Mouse (Mus musculus) cerebellum, postnatal 14 days (tissue): ENCODE results near the gene Nsg1.

Experiments used
- DNase-seq, 2 experiments: peaks; one replicate each; pipeline ENCODE4 v3.0.0; 2021; ENCODE audit warnings: mixed read lengths in 2 of 2

Gene Nsg1

DNA sequence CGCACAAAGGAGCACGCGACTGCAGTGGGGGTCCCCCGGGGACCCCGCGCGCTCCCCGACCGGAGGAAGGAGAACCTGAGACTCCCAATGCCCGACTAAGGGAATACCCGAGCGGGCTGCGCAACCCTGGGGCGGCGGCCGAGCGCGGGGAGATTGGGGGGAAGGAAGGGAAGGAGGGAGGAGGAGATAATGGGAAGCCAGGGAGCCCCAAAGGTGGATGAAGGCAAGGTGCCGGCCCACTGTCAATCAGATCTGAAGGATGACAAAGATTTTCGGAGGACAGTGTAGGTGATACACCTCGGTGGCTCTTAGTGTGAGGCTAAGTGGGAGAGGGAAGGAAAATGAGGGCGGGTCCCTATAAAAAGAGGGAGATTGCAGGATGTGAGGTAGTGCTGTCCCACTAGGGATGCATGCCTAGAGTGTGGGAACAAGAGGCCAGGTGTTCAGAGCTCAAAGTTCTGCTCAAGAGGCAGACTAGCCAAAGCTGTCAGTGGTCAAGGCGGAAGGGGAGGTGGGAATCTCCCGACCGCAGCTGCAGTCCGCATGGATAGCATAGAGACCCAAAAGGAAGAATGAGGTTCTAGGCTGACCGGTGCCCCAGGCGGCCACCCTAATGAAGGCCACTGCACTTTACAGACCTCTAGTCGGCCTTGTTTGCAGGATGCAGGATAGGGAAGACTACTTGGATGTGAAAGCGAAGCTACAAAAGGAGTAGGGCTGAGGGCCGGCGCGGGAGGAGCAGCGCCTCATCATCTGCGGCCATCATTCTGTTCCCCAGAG lies at the start of gene Nsg1:
Gene Nsg1 (minus strand): TSS at position 274 of the 780 bp plus-strand sequence.
- DNase-seq: peak in 1 of 2 experiments; percentile 46

DNA sequence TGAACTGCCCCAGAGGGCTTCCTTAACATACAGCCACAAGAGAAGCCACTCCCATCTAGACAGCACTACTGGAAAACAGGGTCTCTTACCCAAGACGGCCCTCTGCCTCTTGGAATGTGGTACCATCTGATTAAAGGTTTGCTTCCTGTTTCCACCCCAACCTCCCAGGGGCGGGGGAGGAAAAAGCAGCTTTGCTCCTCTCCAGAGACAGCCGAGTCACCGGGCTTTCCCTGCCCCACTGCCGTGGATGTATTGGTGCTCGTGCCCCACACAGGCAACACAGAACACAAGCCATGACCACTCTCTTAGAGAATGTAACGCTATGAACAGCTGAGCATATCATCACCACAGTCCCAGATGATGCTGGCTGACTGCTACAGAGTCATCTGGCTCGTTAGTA lies 49.3 kb upstream of the Nsg1 start:
- no peak for DNase-seq

DNA sequence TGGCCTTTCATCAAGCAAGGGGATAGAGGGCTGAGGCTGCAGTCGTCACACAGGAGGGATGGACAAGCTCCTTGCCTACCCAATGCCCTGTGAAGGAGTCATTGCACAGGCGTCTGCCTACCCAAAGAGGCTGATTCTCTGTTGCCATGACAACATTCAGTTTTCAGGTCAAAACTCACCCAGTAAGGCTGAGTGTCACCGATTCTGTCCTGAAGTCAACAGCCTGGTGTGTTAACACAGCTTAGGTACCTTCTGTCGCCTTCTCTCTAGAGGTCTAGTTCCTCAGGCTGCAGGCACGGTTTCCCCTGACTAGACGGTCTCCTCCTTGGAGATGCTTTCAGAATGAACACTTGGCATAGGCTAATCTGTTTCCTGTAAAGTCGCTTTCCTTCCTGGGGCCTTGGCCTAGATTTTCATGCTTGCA lies 45.6 kb upstream of the Nsg1 start:
- DNase-seq: peak; percentile 19 to 21

DNA sequence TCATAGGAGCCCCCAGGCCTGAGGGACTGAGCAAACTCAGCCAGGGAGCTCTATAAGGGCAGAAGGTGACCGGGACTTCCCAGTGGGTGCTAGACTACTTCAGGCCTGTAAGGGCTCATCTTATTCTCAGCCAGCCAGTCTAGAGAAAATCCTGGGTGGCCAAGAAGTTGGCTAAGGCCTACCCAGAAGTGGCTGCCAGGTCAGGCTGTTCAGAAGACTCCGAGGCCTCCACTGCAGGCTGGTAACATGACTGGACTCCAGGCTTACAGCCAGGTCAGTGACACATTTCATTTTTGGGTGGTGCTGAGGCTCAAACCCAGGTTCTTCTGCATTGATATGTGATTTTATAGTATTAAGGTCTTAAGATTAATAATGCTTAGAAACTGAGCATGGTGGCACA lies 40.0 kb upstream of the Nsg1 start:
- no peak for DNase-seq

DNA sequence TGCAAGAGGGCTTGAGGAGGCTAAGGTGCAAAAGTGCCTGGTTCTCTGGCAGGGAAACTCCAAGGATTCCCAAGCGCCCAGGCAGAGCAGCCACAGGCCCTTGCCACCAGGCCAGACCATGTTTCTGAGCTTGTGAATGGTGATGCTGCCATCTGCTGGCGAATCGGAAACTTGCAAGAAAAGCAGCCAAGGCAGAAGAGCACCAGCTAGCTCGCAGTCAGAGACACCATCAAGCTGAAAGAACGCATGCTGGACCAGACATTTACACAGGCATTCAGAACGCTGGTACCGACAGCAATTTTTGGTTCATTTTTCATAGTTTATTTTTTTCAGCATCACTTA lies 37.7 kb upstream of the Nsg1 start:
- peak; percentile 95 for DNase-seq

DNA sequence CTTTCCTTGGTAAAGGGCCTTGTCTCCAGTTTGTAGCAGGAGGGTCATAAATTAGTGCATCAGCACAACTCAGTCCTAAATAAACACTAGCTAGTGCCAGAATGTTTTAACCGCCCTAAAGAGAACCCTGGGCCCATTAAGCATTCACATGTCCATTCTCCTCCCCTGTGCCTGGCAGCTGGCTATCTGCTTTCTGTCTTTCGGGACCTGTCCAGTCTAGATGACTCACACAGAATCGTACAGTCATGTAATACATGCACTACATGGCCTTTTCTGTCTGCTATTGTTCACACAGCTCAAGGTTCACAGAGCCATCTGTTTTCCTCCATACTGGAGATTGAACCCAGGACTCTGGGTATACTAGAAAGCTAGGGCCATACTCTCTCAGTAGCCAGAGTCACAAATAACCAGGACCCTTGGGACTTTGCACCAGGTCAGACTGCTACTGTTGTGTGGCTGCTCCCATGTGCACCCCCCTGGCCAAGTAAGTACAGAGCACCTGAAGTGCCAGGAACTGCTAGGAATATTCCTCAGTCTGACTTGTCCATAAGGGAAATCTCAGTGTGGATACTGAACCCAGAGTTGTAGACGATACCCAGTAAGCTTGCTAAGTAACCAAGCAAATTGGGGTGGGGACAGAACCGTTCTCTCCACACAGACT lies 37.2 kb upstream of the Nsg1 start:
- no peak for DNase-seq

DNA sequence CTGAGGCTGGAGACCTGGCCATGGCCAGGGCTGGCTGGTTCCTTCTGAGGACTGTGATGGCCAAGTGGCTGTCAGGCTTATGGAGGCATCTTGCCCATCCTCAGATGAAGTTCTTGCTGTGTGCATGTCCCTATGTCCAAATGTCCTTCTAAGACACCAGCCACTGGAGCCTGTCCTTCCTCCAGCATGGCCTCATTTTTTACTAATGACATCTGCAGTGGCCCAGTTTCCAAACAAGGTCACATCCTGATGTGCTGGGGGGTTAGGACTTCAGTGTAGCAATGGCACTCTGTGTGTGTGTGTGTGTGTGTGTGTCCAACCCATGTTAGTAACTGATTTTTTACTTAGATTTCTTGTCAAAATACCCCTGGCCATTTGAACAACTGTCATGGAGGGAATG lies 36.2 kb upstream of the Nsg1 start:
- DNase-seq: no peak

DNA sequence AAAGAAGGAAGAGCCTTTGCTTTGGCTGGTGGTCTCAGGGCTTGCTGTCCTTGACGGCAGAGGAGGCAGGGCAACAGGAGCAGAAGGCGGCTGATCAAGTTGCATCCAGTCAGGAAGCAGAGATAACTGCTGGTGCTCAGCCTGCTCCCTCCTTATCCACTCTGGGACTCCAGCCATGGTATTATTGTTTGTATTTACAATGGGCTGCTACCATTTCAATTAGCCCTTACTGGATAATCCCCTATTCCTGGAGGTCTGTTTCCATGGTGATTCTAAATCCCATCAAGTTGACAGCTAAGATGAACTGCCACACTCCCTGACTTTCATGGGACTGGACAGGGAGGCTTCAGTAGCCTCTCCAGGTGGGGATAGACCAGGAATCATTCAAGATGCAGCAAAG lies 35.2 kb upstream of the Nsg1 start:
- DNase-seq: no peak

DNA sequence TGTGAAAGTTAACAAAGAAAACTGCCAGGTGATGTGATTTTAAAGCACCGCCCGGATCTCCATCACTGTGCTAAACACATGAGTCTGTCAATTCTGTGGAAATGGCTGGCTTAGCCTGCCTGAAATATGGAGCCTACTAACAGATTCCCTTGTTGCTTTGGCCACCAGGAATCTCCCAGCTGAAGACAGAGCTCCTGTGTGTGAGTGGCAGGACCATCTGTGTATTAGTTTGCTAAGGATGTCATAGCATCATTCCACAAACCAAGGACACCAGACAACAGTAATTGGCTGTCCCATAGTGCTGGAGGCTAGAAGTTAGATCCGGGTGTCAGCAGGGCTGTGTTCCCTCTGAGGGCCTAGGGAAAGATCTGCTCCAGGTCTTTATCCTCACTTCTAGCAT lies 31.2 kb upstream of the Nsg1 start:
- no peak for DNase-seq

DNA sequence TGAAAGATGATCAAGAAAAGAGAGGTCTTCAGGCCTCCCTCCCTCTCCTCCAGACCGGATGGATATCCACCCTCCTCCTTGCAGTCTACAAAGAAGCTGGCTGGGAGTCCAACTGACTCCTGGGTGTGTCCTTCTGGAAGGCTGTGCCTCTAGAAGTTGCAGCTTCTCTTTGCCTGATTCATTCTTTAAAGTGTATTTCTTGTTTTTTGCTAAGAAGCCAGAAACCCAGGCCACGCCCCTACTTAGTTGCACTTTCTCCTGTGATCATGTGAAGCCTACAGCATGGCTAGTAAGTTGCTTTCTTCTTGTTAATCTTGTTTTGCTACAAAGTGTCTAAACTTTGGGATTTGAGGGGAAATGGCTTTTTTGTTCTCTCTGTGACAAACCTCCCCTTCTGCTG lies 27.3 kb upstream of the Nsg1 start:
- DNase-seq: no peak

DNA sequence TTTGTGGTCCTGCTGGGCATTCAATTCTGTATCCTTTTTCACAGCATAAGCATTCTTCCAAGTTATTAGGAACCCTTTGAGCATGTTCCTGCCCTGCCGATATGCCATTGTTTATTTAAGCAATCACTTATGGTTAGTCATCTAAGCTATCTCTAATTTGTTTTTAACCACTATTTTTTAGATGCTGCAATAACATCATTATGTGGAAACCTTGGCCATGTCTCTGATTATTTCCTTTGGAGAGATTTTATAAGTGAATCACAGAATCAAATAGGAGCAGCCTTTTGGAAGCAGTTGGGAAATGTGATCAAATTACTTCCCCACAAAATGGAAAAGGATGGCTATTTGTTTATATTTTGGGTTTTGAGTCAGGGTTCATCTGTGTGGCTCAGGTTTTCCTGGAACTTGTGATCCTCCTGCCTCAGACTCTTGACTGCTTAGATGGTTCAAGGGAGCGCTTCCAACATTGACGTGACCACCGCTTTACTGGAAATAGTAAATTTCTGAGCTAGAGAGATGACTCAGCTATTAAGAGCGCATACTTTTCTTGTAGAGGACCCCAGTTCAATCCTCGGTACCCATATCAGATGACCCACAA lies 25.1 kb upstream of the Nsg1 start:
- DNase-seq: no peak

DNA sequence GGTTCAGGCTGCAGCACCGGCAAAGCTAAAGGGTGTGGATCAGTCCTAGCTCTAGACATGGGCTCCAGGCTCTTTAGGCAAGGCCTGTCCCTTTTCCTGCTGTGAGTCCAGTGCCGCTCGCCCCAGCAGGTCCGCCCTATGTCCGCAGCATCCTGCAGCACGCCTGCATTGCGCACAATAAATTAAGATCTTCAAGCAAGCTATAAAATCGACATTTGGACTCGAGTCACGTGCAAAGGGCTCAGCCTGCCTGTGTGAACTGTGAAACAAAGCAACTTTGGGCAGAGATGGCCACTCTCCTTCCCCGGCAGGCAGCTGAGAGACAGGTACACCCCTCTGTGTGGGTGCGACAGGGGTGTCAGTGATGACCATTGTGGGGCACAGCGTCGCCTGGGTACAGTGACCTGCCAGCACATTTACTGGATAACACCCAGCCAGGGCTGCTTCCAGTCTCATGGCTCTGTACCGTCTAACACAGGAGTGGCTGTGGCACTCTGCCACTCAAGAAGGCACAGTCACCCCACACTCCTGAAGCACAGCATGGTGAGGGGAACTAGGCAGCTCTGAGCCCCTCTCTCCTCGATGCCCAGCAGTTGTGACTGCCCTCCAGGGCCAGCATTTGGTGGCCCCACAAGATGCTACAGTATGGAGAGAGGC lies 14.7 kb upstream of the Nsg1 start:
- no peak for DNase-seq

DNA sequence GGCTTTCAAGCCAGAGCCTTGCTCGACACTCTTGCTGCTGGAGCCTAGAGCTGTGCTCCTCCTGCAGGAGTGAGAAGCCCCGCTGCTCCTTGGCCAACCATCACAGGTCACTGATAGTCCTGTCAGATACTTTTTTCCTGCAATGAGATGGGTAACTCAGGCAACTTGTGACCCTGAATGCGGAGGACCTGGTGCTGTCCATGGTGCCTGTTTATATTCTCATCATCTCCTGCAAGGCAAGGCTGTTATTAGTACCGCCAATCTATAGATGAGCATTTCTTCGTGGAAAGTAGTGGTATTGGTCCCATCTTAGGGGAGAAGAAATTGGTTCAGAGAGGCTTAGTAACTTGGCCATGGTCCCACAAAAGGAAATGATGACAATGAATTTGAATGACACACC lies 14.1 kb upstream of the Nsg1 start:
- DNase-seq: no peak

DNA sequence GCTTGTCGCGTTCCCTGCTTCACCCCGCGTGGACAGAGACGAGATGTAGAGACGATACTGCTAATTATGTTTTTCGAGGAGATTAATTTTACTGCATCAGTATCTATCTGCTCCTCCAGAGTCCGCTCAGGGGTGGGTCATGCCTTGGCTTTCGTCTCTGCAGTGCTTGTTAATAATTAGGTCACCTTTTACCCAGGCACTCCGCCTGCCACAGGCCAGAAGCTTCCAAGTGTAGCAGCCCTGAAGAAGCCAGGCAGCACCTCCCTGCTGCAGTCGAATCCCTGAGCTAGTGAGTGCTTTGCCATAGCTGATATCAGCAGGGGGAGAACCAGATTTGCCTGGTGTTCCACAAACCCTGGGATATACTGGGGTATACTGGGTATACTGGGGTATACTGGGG lies 8.8 kb upstream of the Nsg1 start:
- DNase-seq: no peak

DNA sequence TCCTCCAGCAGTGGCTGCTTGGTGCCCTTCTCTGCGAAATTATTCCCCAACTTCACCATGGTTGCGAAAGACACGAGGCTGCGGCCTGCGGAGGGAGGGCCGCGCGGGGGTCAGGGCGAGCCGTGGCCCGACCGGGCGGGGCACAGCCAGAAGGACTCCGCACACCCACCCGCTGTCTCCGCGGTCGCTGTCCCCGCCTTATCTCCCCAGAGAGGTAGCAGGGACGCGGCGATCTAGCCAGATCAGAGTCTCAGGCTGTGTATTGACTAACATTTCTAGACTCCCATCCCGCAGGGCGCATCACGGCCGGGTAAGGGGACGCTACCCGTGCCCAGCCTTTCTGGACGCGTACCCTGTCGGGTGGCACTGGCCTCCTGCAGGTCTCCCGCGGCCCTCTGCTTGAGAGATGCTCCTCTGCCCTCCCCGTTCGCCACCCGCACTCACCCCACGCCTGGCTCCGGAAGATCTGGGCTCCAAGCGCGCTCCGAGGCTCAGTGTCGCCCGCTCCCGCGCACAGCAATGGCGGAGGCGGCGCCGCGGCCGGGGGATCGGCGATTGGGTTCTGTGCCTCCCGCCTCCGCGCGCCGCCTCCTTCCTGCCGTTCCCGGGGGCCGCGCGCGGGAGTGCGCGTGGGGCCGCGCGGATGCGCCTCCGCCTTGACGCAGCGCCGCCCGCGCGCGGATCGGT lies 617 bp downstream of the Nsg1 start:
- DNase-seq: peak; percentile 91 to 93

DNA sequence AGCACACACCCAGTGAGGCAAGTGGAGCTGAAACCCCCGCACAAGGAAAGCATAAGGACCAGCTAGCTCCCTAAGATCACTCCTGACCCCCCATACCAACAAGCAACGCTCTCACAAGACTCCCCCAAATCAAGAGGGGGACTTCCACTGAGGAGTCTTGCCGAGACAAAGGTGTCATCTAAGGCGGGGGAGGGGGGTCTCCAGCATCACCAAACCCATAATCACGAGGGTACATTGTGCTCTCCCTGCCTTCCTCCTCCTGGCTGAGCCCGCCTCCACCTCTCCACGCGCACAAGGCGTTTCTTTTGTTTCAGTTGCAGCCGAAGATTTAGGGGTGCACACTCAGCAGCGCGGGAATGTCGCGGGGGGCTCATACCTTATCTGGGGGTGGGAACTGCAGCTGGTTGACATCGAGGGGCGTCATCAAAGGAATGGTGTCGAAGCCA lies 1.2 kb downstream of the Nsg1 start:
- peak; percentile 58 to 64 for DNase-seq

DNA sequence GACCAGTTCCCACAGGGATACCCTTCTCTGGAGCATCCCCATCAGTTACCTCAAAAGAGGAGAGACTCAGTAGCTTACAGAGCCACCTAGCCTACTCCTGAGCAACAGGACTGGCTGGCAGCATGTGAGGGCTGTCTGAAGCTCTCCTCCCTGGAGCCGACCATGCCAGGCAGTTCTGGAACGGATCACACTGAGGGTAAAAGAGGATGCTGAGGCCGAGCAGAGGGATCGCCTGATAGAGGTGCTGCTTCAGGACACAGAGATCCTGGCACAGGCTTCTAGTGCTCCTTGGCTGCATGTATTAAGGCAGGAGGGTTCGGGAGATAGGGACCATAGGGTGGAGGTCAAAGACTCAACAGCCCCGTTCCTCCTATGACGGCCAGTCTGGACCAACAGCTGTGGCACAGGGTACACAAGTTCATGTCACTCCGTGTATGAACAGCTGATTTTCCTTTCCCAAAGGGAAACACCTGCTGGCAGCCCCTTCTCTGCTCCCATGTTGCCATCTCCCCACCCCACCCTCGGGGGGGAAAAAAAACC lies 2.2 kb downstream of the Nsg1 start:
- peak; percentile 48 to 65 for DNase-seq

DNA sequence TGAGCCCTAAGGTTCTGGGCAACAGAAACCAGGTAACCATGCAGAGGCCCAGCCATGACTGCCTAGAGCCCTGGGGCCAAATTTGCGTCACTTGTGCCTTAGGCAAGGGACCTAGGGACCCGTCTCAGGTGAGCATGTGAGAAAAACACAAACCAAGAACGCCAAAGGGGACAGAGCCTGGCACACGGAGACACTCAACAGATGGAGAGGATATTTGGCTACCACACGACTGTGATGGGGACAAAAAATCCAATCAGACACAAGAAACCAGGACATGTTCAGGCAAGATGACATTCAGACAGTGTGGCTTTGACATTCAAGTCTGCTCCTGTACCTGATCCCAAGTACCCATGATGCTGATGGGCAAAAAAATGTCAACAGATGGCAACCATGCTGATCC lies 6.1 kb downstream of the Nsg1 start:
- peak; percentile 53 to 70 for DNase-seq

DNA sequence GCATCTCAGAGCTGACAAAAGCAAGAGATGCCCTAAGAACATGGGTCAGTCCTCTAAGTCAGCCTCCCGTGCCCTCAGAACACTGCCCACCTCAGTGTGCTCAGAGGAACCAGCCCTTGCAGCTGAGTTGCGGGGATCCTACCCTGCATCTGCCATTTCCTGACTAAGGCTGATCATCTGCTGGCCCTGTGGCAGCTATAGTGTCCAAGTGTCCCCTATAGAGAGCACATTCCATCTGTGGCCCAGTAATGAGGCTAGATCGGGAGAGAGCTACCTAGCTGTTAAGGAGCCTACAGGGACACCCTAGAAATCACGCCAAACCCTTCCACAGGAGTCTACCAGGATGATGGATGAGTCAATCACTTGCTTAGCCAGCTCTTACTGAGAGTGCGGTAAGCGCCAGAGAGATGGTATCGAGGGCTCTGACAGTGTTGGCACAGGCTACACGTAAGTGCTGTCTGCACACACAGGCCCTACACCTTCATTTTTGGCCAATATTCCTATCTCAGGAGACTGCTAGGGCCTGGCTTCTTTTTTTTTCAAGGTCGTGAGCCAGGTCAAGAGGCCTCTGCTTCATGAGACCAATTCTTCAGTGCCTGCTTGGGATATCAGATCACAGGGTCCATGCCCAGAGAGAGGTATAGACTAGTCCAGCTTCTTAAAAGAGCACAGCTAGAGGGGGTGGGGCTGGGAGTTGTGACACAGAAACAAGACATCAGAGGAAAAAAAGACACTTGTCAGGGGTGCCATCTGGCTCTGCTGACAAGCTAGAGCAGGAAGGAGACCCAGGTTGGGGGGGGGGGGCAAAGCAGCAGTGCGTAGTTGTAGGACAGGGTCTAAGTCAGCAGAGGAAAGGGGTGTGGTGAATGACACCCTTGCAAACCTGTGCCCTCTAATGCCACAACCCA lies 7.3 kb downstream of the Nsg1 start:
- DNase-seq: peak; percentile 45 to 71

DNA sequence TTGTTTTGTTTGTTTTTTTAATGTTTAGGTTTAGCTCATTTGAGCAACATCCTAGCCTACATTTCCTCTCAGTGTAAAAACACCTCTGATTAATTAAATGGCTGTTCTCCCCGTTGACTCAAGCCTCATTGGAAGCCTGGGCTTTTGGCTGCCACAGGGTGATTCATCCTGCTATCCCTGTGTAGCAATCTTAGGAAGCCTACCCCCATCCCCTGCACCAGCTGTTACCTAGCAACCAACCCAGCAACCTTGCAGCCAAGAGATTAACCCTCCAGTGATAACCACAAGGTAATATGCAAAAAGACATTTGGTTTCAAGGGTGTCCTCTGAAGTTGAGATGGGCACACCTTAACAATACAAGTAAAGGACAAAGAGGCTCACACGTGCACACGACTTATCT lies 8.4 kb downstream of the Nsg1 start:
- DNase-seq: peak; percentile 49 to 52

DNA sequence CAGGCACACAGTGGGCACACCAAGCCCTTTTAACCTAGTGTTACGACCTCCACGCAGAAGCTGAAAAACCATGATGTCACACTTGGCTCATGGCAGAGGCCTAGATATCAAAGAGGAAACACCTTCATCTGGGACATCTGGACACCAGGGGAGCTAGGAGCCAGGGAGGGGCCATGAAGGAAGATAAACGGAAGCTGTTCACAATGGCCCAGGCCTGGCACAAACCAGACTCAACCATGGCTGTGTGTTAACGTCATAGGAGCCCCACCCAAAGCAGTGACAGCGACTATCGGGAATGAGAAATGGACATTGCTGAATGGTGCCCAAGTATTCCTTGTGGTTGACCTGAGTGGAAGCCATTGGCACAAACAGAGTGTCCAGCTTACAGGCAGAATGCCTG lies 13.2 kb downstream of the Nsg1 start:
- no peak for DNase-seq

DNA sequence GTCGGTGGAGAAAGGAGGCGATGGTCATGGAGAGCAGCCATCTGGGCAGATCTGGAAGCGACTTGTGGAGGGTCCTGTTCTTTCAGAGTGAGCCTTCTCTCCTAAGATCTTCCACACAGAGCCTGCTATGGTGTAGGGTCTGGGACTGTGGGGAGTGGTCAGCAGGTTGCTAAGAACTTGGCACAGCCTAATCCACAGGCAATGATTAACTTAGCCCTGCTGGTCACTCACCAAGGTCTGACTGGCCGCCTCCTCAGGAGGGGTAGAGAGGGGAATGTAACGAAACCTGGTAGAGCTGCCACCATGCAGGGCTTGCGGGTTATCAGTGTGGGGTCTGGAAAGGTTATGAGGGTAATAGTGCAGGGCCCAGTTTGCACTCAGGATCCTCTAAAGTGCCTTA lies 18.8 kb downstream of the Nsg1 start:
- DNase-seq: no peak
